Mouse (Mus musculus) kidney, postnatal 0 days (tissue): ENCODE results near the gene Atp6ap1. TPM values are rescaled to one million over a fixed set of nuclear protein-coding genes. Genes with fewer than 3 reads are reported as not detected.

Experiments
- ATAC-seq: fragments of 200-750 bp; cut with Nextera tagmentation; replicated peaks from 2 replicates; pipeline ENCODE4 v1.8.0; 2017; ENCODE audit warnings: low read depth, moderate number of reproducible peaks, moderate TSS enrichment, moderate library complexity; ENCODE audit not compliant: low FRiP score
- DNase-seq: peaks from one replicate; pipeline ENCODE4 v3.0.0-alpha.2; 2016; ENCODE audit warnings: low spot score
- H3K27ac ChIP-seq: fragments of 300-500 bp; sonication (generic); 2 replicates; pipeline ENCODE4 v1.5.1; 2014; ENCODE audit warnings: mild to moderate bottlenecking
- H3K27me3 ChIP-seq: fragments of 300-500 bp; sonication (generic); 2 replicates; pipeline ENCODE4 v1.6.1; 2014; ENCODE audit warnings: low read length, mixed read lengths; ENCODE audit not compliant: insufficient read depth
- H3K36me3 ChIP-seq: fragments of 300-500 bp; sonication (generic); 2 replicates; pipeline ENCODE4 v1.6.1; 2014; ENCODE audit warnings: low read length, mixed read lengths; ENCODE audit not compliant: insufficient read depth
- H3K4me1 ChIP-seq: fragments of 300-500 bp; sonication (generic); replicated peaks from 2 replicates; pipeline ENCODE4 v1.6.1; 2014; ENCODE audit warnings: antibody characterized with exemption, low read length, mixed read lengths; ENCODE audit not compliant: insufficient read depth
- H3K4me2 ChIP-seq: fragments of 300-500 bp; sonication (generic); 2 replicates; pipeline ENCODE4 v1.6.1; 2014; ENCODE audit warnings: mild to moderate bottlenecking, low read length, moderate library complexity, mixed read lengths
- H3K4me3 ChIP-seq: fragments of 300-500 bp; sonication (generic); replicated peaks from 2 replicates; pipeline ENCODE4 v1.5.1; 2014; ENCODE audit warnings: low read depth, low read length
- H3K9ac ChIP-seq: fragments of 300-500 bp; sonication (generic); 2 replicates; pipeline ENCODE4 v1.6.1; 2014; ENCODE audit warnings: low read depth, low read length
- H3K9me3 ChIP-seq: fragments of 300-500 bp; sonication (generic); replicated peaks from 2 replicates; pipeline ENCODE4 v1.6.1; 2016; ENCODE audit warnings: low read length, inconsistent platforms, mixed read lengths
- CTCF ChIP-seq: IDR thresholded peaks from 2 replicates; pipeline ENCODE4 v1.5.1; 2016; ENCODE audit warnings: antibody characterized with exemption, low read depth, mild to moderate bottlenecking, moderate library complexity
- WGBS: fragments of 180-500 bp; shearing (Covaris S2); extraction: QIAGEN DNeasy Blood & Tissue Kit; methylation state at CpG from one replicate; pipeline ENCODE4 v1.1.7; 2014; 5-methylcytosine and 5-hydroxymethylcytosine counted together
- polyA plus RNA-seq: library from polyadenylated mRNA; unstranded; fragments of >200 nt; fragmentation: Nextera tagmentation; extraction: Ambion mirVana; gene quantifications from 2 replicates; pipeline ENCODE4 v1.2.1, GENCODE M21; 2015

Gene Atp6ap1
- polyA plus RNA-seq, 1 experiment from 2014 or later, result 150 TPM

- peaks cover 3% of the 10 kb centered on the region; the same call in 1 of the 2 replicates for H3K4me1 ChIP-seq
- no peak overlapping the region for H3K27ac ChIP-seq
- 97% methylated on average over 3 of the region's 3 CpGs for WGBS
- H3K9ac ChIP-seq, result no peak overlapping the region
- no peaks in the 10 kb centered on the region for H3K36me3 ChIP-seq
- H3K4me3 ChIP-seq, result no peak overlapping the region
- ATAC-seq (no peak), DNase-seq (no peak)
- no peaks in the 10 kb centered on the region for H3K27me3 ChIP-seq
- TF ChIP-seq CTCF, result no peak
- no peaks in the 10 kb centered on the region for H3K9me3 ChIP-seq
- H3K4me2 ChIP-seq, result no peak overlapping the region
These were observed 39.2 kb upstream of the Atp6ap1 start for GRCm38 (mm10) chrX:74257746-74258145.

GRCm38 (mm10) chrX:74269736-74270061 lies 27.2 kb upstream of the Atp6ap1 start:
- 34% methylated on average over 3 of the region's 3 CpGs for WGBS
- H3K4me3 ChIP-seq, result 0 out of 2 replicates have a peak overlapping the region, but pooled peaks have one; percentile 22
- H3K27ac ChIP-seq, result peak overlapping the region; percentile 86
- TF ChIP-seq CTCF, result no peak
- H3K27me3 ChIP-seq, result no peaks in the 10 kb centered on the region
- no peaks in the 10 kb centered on the region for H3K36me3 ChIP-seq
- DNase-seq, result peak; percentile 78
- ATAC-seq, result peak; percentile 42
- H3K9ac ChIP-seq, result no peak overlapping the region; the same call in 1 of the 2 replicates
- H3K4me1 ChIP-seq, result no peaks in the 10 kb centered on the region
- no peaks in the 10 kb centered on the region for H3K9me3 ChIP-seq
- peak overlapping the region; percentile 54 for H3K4me2 ChIP-seq

- peak; percentile 62 for TF ChIP-seq CTCF
- Histone ChIP-seq H3K4me3 (peak within 1 kb of the TSS; percentile 50), H3K27ac (peak within 1 kb of the TSS; percentile 92), H3K9me3 (no peaks in the 10 kb centered on the region), H3K27me3 (no peaks in the 10 kb centered on the region), H3K4me1 (no peaks in the 10 kb centered on the region), H3K4me2 (peak within 1 kb of the TSS; percentile 56), H3K9ac (peak within 1 kb of the TSS; percentile 71), H3K36me3 (no peaks in the 10 kb centered on the region)
- 25% methylated on average over 42 of the region's 42 CpGs for WGBS
- DNase-seq (peak; percentile 96), ATAC-seq (peak; percentile 95)
These were observed 26.6 kb upstream of the Atp6ap1 start, which contains the start of gene Rpl10 for GRCm38 (mm10) chrX:74270062-74270901. Gene Rpl10, plus strand, starts transcription at chrX:74270812.

- H3K36me3 ChIP-seq, result no peaks in the 10 kb centered on the region
- peak overlapping the region; percentile 56 for H3K4me2 ChIP-seq
- peak overlapping the region; percentile 71 for H3K9ac ChIP-seq
- H3K27me3 ChIP-seq, result no peaks in the 10 kb centered on the region
- peak overlapping the region; percentile 73 for H3K27ac ChIP-seq
- WGBS, result 23% methylated on average over 27 of the region's 27 CpGs
- no peaks in the 10 kb centered on the region for H3K4me1 ChIP-seq
- H3K9me3 ChIP-seq, result no peaks in the 10 kb centered on the region
- peak; percentile 61 for DNase-seq
- TF ChIP-seq CTCF, result no peak
- H3K4me3 ChIP-seq, result peak overlapping the region; percentile 50
- ATAC-seq, result no peak
These were observed 25.9 kb upstream of the Atp6ap1 start for GRCm38 (mm10) chrX:74270902-74271551.

GRCm38 (mm10) chrX:74273422-74274322 lies 23.2 kb upstream of the Atp6ap1 start:
- Histone ChIP-seq H3K4me2 (no peak overlapping the region), H3K27me3 (no peaks in the 10 kb centered on the region), H3K9me3 (no peaks in the 10 kb centered on the region), H3K36me3 (no peaks in the 10 kb centered on the region), H3K4me3 (no peak overlapping the region), H3K27ac (no peak overlapping the region), H3K4me1 (no peaks in the 10 kb centered on the region), H3K9ac (no peak overlapping the region)
- WGBS, result 42% methylated on average over 10 of the region's 10 CpGs
- DNase-seq (no peak), ATAC-seq (no peak)
- TF ChIP-seq CTCF, result no peak

- no peak overlapping the region for H3K9ac ChIP-seq
- no peak overlapping the region for H3K4me3 ChIP-seq
- no peak for DNase-seq
- WGBS, result 77% methylated on average over 7 of the region's 8 CpGs
- H3K27ac ChIP-seq, result no peak overlapping the region
- no peaks in the 10 kb centered on the region for H3K9me3 ChIP-seq
- H3K4me1 ChIP-seq, result no peaks in the 10 kb centered on the region
- no peaks in the 10 kb centered on the region for H3K27me3 ChIP-seq
- no peaks in the 10 kb centered on the region for H3K36me3 ChIP-seq
- no peak for ATAC-seq
- H3K4me2 ChIP-seq, result no peak overlapping the region
- TF ChIP-seq CTCF, result no peak
These were observed 19.0 kb upstream of the Atp6ap1 start for GRCm38 (mm10) chrX:74277916-74278315.
